Mouse (Mus musculus) gastrocnemius, postnatal 36 days (tissue): ENCODE data around the gene Kcnip1. TPM values are rescaled to one million over a fixed set of nuclear protein-coding genes. Genes with fewer than 3 reads are reported as not detected.

Source experiments
- DNase-seq, 2 experiments: peaks; one replicate each; pipeline ENCODE4 v3.0.0; 2022
- intact Hi-C: fragments of 180-260 bp; cut with DNase I; formaldehyde crosslinking; loops from one replicate; pipeline ENCODE4 v1.15.1; 2025
- total RNA-seq, 2 experiments: library from RNA; stranded (reverse); gene quantifications; 2 replicates each; pipeline ENCODE4 v1.2.3; 2021

Kcnip1 gene
- total RNA-seq, 2 experiments from 2014 or later: not detected

GRCm38 (mm10) chr11:33912151-33912571 is 80.8 kb downstream of the Kcnip1 start:
- intact Hi-C loops: no loop called here
- no peak for DNase-seq

DNA sequence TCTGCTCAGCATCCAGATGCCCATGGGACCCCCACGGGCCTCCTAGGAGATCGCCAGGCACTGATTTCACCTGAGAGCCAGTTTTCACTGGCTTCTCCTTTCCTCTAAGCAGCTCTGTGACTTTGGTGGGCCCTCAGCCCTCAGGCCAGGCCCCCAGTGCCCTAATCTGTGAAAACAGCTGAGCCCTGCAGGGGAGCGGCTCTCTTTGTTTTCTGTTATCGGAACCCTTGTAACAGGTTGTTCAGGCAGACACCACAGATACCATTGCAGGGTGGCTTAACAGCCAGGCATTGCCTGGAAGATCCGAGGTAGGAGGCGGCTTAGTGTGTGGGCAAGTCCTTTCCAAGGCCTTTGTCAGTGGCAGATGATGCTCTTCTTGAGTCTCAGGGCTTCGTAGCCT is 82.0 kb downstream of the Kcnip1 start:
- DNase-seq: no peak
- intact Hi-C loops: no loop called here

GRCm38 (mm10) chr11:33908360-33909175 is 84.4 kb downstream of the Kcnip1 start:
- intact Hi-C loops: no loop called here
- no peak for DNase-seq

- intact Hi-C loops: no loop called here
- no peak for DNase-seq
Observed at GRCm38 (mm10) chr11:33903494-33903893, 89.5 kb downstream of the Kcnip1 start.

GRCm38 (mm10) chr11:33902377-33902776 is 90.6 kb downstream of the Kcnip1 start:
- intact Hi-C loops: no loop called here
- DNase-seq: no peak

GRCm38 (mm10) chr11:33901783-33902182 is 91.2 kb downstream of the Kcnip1 start:
- intact Hi-C loops: no loop called here
- no peak for DNase-seq

DNA sequence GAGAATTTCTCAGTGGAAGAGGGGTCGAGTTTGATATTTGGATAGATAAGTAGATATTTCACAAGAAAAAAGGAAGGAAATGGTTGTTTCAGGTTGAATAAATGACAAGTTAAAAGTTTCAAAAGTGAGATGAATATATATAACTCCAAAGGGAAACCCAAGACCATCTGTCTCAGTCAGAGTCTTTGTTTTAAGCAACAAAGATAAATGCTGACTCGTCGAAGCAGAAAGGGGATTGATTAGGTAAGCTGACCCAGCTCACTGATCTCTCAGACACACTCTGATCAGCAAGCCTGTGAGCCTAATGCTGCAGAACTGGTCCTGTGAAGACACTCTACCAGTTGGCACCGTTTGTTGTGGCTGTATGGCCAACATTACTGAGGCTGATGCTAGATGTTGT is 101.9 kb downstream of the Kcnip1 start:
- intact Hi-C loops: no loop called here
- DNase-seq: no peak

- DNase-seq: no peak
- intact Hi-C loops: no loop called here
Observed at GRCm38 (mm10) chr11:33890382-33890781, 102.6 kb downstream of the Kcnip1 start.

- intact Hi-C loops: no loop called here
- DNase-seq: no peak
Observed at GRCm38 (mm10) chr11:33887660-33888059, 105.3 kb downstream of the Kcnip1 start.

GRCm38 (mm10) chr11:33885981-33886380 is 107.0 kb downstream of the Kcnip1 start:
- no peak for DNase-seq
- intact Hi-C loops: no loop called here

DNA sequence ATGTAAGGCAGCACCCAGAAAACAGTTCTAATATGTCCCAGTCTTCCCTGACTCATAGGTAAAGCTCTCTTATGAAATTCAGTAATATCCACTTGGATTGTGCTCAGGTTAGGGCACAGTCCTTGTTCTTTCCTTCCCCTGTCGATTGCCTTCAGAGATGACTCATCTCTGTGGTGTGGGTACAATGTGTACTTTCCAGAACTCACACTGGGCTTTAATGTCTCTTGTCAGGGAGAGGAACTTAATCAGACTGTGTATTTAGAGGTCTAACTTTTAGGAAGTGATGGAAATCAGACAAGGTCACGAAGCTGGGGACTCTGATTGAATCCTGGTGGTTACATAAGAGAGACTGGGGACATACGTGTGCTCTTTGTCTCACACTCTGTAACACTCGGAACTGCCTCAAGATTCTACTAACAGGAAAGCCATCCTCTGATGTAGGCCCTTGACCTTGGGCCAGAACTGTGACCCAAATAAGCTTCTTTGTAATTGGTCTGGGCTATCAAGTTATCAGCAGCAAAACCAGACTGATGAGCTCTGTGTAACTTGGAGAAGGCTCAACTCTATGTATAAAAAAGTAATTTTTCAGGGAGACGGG is 110.1 kb downstream of the Kcnip1 start:
- DNase-seq: no peak

GRCm38 (mm10) chr11:33874925-33875324 is 118.0 kb downstream of the Kcnip1 start:
- intact Hi-C loops: no loop called here
- DNase-seq: no peak

More for the DNA sequence above, 110.1 kb downstream of the Kcnip1 start:
- intact Hi-C loops: no loop called here

- DNase-seq: no peak
- intact Hi-C loops: no loop called here
Observed at GRCm38 (mm10) chr11:33873071-33873781, 119.7 kb downstream of the Kcnip1 start.

GRCm38 (mm10) chr11:33872716-33873048 is 120.3 kb downstream of the Kcnip1 start:
- no peak for DNase-seq
- intact Hi-C loops: no loop called here

- intact Hi-C loops: no loop called here
- DNase-seq: no peak
Observed at GRCm38 (mm10) chr11:33871998-33872715, 120.8 kb downstream of the Kcnip1 start.

- intact Hi-C loops: no loop called here
- no peak for DNase-seq
Observed at GRCm38 (mm10) chr11:33870246-33870645, 122.7 kb downstream of the Kcnip1 start.

DNA sequence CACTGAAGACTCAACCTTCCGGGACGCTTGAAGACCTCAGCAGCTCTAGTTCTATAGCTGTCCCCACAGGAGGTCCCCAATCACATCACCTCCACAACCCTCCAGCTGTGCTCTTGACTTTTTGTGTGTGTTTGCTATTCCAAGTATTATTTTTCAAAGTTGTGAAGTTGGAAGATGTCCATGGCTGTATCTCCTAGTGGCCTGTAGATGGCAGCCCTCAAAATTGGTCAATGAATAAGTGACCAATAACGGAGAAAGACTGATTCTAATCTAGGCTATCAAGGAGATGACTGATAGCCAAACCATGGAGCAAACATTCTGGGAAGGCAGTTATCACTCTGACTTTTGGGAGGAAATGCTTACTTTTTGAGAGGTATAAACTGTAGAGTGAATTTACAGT is 123.4 kb downstream of the Kcnip1 start:
- no peak for DNase-seq
- intact Hi-C loops: no loop called here

- intact Hi-C loops: no loop called here
- no peak for DNase-seq
Observed at GRCm38 (mm10) chr11:33866775-33867174, 126.2 kb downstream of the Kcnip1 start.

DNA sequence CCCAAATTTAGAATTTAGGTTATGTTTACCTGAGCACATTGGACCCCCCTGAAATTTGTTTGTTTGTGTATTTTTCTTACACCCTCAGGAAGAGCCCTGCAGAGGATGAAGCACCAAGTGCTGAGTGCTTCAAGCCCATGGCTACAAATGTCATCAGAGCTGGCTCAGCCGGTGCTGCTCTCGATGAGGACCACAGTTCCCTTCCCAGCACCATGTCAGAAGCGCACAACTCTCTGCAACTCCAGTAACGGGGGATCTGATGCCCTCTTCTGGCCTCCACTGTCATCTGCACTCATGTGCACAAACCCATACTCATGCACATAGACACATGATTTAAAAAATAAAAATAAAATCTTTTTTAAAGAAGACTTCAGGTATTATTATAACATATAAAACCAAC is 128.7 kb downstream of the Kcnip1 start:
- DNase-seq: no peak
- intact Hi-C loops: no loop called here

DNA sequence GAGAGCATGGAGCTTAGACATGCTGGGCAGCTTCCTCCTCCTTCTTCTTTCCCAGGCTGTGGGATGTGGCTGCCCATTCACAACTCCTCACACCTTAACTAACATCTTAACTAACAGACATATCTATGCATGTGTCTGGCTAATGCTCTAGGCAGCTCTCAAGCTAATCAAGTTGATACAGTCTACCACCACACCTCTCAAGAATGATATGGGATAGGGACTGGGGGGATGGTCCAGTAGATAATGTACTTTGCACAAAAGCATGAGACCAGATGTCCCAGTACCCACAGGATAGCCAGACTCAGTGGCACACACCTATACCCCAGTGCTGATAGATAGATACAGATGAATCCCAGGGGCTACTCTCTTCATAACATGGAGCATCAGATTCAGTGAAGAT is 131.1 kb downstream of the Kcnip1 start:
- no peak for DNase-seq
- intact Hi-C loops: no loop called here
